Mouse (Mus musculus): ENCODE results near the gene Atg4d. TPM values are rescaled to one million over a fixed set of nuclear protein-coding genes. Genes with fewer than 3 reads are reported as not detected.
"Not testable (repeated sequence)": the region's sequence is repeated elsewhere in the genome, so short reads cannot be mapped to it uniquely, and the experiment has no call there.

Gene Atg4d
- polyA plus RNA-seq, 1 experiment from 2014 or later: 52.3 TPM

DNA sequence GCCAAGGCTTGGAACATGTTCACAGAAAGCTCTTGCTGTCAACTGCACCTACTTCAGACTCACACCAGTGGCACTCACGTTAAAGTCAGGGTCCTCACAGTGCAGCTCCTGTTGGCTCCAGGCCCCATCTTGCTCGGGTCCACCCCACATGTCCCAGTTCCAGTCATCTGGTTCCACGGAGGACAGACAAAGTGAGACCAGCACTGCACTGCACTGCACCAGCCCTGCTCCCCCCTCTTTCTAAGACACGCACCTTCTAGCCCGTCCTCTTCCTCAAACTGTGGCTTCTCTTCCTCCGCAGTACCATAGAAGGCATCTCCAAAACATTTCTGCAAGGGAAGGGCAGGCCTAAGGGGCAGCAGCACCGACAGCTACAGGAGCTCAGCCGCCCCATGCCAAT is 11.2 kb downstream of the Atg4d start:
- no peaks in the 10 kb centered on the region for H3K4me1 ChIP-seq
- WGBS: 88% methylated on average over 8 of the region's 8 CpGs
- no peak overlapping the region for H3K27ac ChIP-seq (replicated peaks)
- peaks cover 96% of the 10 kb centered on the region for H3K36me3 ChIP-seq
- no peak overlapping the region for H3K4me2 ChIP-seq (replicated peaks)
- no peak overlapping the region for H3K9ac ChIP-seq (replicated peaks)
- H3K4me3 ChIP-seq: no peak overlapping the region
- ATAC-seq (ENCODE audit: low FRiP score, low read depth): no peak
- H3K9me3 ChIP-seq: no peaks in the 10 kb centered on the region
- H3K27me3 ChIP-seq: no peaks in the 10 kb centered on the region

DNA sequence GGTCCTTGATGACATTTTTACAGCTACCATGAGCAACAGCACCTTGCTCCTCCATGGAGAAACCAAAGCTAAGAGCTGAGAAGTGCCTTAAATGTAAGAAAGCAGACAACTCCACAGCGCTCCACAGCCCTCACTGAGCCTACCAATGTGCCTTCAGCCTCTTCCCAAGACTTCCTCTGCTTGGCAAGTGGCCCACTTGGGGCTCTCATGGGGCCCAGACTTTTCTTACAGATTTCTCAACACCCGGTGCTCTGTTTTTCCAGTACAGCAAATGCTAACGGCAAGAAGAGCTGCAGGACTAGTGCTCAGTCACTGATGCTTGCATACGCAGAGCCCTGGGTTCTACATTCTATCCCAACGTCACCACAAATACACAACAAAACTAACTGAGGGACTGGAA is 12.7 kb downstream of the Atg4d start:
- H3K27ac ChIP-seq (replicated peaks): no peak overlapping the region
- 98% methylated on average over 5 of the region's 5 CpGs for WGBS
- H3K36me3 ChIP-seq: peaks cover 93% of the 10 kb centered on the region
- H3K4me3 ChIP-seq: no peak overlapping the region
- no peaks in the 10 kb centered on the region for H3K4me1 ChIP-seq
- H3K4me2 ChIP-seq (replicated peaks): no peak overlapping the region
- H3K9ac ChIP-seq (replicated peaks): no peak overlapping the region
- ATAC-seq (ENCODE audit: low FRiP score, low read depth): no peak
- no peaks in the 10 kb centered on the region for H3K27me3 ChIP-seq
- no peaks in the 10 kb centered on the region for H3K9me3 ChIP-seq

DNA sequence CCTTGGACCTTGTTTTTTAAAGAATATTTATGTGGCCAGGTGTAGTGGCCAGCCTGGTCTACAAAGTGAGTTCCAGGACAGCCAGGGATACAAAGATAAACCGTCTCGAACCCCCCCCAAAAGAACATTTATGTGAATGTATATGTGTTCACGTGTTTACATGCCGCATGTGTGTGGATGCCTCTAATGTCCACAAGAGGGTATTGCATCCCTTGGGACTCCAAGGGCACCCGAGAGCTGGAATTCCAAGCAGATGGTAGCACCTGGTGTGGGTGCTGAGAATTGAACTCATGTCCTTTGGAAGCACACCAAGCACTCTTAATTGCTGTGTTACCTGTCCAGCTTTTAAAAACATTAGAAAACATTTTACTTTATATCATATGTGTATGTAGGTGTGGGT is 18.5 kb downstream of the Atg4d start:
- H3K36me3 ChIP-seq: peaks cover 55% of the 10 kb centered on the region
- WGBS: 90% methylated on average over 5 of the region's 5 CpGs
- no peak for ATAC-seq (ENCODE audit: low FRiP score, low read depth)

DNA sequence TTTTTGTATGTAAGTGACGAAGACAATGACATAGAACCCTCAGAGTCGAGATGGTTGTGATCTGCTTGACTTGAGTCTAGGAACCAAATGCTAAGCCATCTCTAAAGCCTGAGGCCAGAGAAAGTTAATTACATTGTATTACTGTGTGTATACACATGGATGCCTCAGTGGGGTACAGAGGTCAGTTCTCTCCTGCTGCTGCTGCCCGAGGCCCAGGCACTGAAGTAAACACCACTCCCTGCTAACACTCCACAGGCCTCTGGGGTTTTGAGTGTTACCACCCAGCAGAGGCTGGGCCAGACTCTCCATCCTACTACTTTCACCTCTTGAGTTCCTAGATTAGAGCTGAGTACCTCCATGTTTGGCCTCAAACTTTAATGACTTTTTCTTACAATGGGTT is 18.9 kb downstream of the Atg4d start:
- Histone ChIP-seq H3K9me3 (no peaks in the 10 kb centered on the region), H3K27me3 (no peaks in the 10 kb centered on the region), H3K36me3 (peaks cover 51% of the 10 kb centered on the region), H3K4me3 (no peak overlapping the region), H3K4me2 (replicated peaks) (no peak overlapping the region), H3K27ac (replicated peaks) (no peak overlapping the region), H3K4me1 (peaks cover 22% of the 10 kb centered on the region), H3K9ac (replicated peaks) (no peak overlapping the region)
- 92% methylated on average over 3 of the region's 3 CpGs for WGBS
- ATAC-seq (ENCODE audit: low FRiP score, low read depth): no peak

More for the DNA sequence above, 18.5 kb downstream of the Atg4d start:
- H3K27me3 ChIP-seq: no peaks in the 10 kb centered on the region
- H3K9me3 ChIP-seq: no peaks in the 10 kb centered on the region
- H3K9ac ChIP-seq (replicated peaks): no peak overlapping the region
- H3K27ac ChIP-seq (replicated peaks): no peak overlapping the region
- H3K4me2 ChIP-seq (replicated peaks): no peak overlapping the region
- H3K4me1 ChIP-seq: peaks cover 18% of the 10 kb centered on the region
- no peak overlapping the region for H3K4me3 ChIP-seq

DNA sequence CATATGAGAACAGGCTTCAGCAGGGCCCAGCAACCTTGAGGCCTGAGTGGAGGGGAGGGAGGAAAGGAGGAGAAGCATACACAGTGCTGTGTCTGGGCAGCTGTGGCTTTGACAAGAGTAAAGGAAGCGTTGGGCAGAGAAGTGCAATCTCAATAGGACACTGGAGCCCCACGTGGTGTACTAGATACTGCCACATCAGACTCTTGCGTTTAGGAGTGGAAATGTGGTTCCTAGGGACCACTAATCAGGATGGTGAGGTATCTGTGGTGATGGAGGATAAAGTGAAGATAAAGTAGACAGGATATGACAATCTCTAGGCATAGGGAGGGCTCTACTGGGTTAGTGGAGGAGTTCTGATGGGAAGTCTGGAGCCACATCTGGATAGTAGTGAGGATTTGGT is 21.7 kb downstream of the Atg4d start:
- 73% methylated on average over 3 of the region's 3 CpGs for WGBS
- no peaks in the 10 kb centered on the region for H3K9me3 ChIP-seq
- H3K27ac ChIP-seq (replicated peaks): no peak overlapping the region
- H3K36me3 ChIP-seq: peaks cover 26% of the 10 kb centered on the region
- H3K4me3 ChIP-seq: peak overlapping the region; percentile 84
- peak overlapping the region; percentile 73; the same call in 1 of the 2 replicates for H3K9ac ChIP-seq (replicated peaks)
- ATAC-seq (ENCODE audit: low FRiP score, low read depth): no peak
- H3K4me2 ChIP-seq (replicated peaks): peak overlapping the region; percentile 70
- no peaks in the 10 kb centered on the region for H3K27me3 ChIP-seq
- peaks cover 34% of the 10 kb centered on the region for H3K4me1 ChIP-seq

DNA sequence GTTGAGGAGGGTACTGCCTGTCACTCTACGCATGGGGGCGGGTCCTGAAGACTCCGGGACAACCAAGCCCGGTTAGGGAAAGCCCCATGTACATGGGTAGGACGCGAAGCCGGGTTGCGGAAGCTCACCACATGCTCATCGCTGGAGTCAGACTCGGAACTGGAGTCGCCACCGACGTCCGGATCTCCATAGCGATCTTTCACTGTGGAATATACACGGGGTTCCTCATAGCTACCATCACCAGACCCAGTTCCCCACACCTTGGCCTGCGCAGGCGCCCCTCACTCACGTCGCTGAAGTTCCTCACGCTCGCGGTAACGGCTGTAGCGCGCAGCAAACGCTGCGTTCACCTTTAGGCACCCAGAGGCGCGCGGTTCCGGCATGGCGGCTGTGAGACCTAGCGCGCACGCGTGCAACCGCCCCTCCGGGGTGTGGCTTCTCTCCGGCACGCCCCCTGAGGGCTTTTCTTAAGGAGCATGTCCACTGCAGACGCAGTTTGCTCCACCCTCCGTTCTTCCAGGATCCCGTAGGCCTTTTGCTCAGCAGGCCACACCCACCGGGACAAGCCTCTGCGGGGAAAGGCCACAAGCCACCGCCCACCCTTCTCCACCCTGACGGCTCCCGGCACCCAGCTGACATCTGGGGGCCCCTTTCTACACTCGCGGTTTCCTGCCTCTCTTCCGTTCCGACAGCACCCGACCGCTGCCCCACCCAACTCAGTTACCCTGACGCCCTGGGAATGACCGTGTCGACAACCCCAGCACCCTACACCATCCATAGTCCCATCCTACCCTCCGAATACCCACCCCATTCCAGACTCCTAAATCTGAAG is 22.7 kb downstream of the Atg4d start, which contains the start of gene Kri1:
TSS of gene Kri1 (minus strand) at position 399 of the 832 bp plus-strand sequence.
- WGBS: 1% methylated on average over 59 of the region's 59 CpGs
- ATAC-seq (ENCODE audit: low FRiP score, low read depth): peak; percentile 69
- Histone ChIP-seq H3K4me3 (peak within 1 kb of the TSS; percentile 84), H3K9ac (replicated peaks) (peak within 1 kb of the TSS; percentile 73), H3K36me3 (peaks cover 18% of the 10 kb centered on the region), H3K27me3 (no peaks in the 10 kb centered on the region), H3K9me3 (no peaks in the 10 kb centered on the region), H3K4me1 (peaks cover 34% of the 10 kb centered on the region), H3K4me2 (replicated peaks) (peak within 1 kb of the TSS; percentile 70), H3K27ac (replicated peaks) (peak within 1 kb of the TSS; percentile 82)

DNA sequence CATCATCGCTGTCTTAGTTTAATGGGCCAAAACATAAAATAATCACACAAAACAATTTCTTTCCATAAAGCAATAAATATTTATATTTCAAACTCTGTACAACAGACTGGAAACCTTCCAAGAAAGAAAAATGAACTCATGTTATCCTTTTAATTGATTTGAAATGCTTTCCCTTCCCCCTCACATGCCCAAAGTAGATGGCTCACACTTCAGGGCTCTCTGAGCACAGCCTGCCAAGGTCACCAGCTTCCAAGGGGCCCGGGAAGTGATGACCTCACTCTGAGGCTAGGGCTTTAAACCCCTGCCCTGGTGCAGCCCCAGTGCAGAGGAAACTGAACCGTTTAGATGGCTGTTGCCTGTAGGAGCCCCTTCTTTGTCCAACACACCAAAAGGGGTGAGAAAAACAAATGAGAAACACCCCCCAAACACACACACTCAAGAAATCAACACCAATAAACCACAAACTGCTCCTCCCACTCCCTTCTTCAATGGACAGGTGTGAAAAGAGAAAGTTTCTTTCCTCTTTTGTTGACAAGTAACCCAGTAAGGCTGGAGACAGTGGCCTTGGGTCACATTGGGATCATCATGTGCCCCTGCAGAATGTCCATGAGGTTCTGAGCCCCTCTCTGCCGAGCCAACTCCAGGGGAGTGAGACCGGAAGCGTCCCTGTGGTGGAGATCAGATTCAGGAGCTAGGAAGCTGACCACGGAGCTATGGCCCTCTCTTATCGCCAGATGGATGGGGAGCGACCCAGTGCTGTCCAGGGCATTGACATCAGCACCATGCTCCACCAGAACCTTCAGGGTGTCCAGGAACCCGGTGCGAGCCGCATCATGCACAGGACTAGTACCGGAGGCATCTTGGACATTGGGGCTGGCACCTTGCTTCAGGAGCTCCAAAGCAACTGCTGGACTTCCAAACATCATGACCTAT is 23.6 kb downstream of the Atg4d start:
- peaks cover 14% of the 10 kb centered on the region for H3K36me3 ChIP-seq
- H3K9ac ChIP-seq (replicated peaks): peak overlapping the region; percentile 73
- no peak for ATAC-seq (ENCODE audit: low FRiP score, low read depth)
- peak overlapping the region; percentile 84 for H3K4me3 ChIP-seq
- H3K27me3 ChIP-seq: no peaks in the 10 kb centered on the region
- H3K4me2 ChIP-seq (replicated peaks): peak overlapping the region; percentile 70
- peak overlapping the region; percentile 82 for H3K27ac ChIP-seq (replicated peaks)
- no peaks in the 10 kb centered on the region for H3K9me3 ChIP-seq
- H3K4me1 ChIP-seq: peaks cover 34% of the 10 kb centered on the region
- 82% methylated on average over 13 of the region's 13 CpGs for WGBS

DNA sequence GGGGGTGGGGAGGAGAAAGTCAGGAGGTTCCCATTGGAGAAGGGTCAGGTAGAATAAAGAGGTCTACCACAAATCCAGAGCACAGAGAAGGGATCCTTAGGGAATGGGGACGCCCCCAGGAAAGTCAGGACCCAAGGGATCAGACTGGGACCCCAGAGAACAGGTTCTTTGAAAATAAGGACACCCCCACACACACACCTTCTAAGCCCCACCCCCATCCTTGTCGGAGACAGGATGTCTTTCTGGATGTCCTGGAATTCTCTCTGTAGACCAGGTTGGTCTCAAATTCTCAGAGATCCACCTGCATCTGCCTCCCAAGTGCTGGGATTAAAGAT is 24.2 kb downstream of the Atg4d start:
- no peak for ATAC-seq (ENCODE audit: low FRiP score, low read depth)
- Histone ChIP-seq H3K27me3 (no peaks in the 10 kb centered on the region), H3K27ac (replicated peaks) (no peak overlapping the region), H3K9me3 (no peaks in the 10 kb centered on the region), H3K4me3 (peak overlapping the region; percentile 84; the same call in 1 of the 2 replicates), H3K4me1 (peaks cover 34% of the 10 kb centered on the region), H3K36me3 (peaks cover 8% of the 10 kb centered on the region; the same call in 1 of the 2 replicates), H3K4me2 (replicated peaks) (peak overlapping the region; percentile 70), H3K9ac (replicated peaks) (no peak overlapping the region)
- WGBS: 89% methylated on average over 2 of the region's 2 CpGs

DNA sequence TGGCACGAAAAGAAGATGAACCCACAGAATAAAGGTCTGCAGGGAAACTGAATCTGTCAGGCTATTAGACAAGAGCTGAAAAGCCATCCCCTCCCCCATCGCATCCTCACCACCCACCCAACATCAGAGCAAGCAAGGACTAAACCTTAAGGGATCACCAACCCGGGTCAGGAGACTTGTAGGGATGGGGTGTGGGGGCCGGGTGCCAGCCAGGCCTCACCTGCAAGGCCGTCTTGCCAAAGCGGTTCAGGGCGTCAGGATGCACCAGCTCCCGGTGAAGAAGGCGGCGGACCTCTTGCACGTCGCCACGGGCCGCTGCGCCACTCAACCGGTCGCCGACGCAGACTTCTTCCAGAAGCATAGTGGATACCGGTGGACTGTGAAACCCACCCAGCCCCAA is 25.5 kb downstream of the Atg4d start:
- Histone ChIP-seq H3K27ac (replicated peaks) (peak overlapping the region; percentile 86), H3K4me3 (peak overlapping the region; percentile 75), H3K4me1 (peaks cover 34% of the 10 kb centered on the region), H3K9ac (replicated peaks) (peak overlapping the region; percentile 81), H3K9me3 (no peaks in the 10 kb centered on the region), H3K4me2 (replicated peaks) (peak overlapping the region; percentile 70), H3K36me3 (no peaks in the 10 kb centered on the region), H3K27me3 (no peaks in the 10 kb centered on the region)
- WGBS: under 1% methylated on average over 20 of the region's 20 CpGs
- no peak for ATAC-seq (ENCODE audit: low FRiP score, low read depth)

DNA sequence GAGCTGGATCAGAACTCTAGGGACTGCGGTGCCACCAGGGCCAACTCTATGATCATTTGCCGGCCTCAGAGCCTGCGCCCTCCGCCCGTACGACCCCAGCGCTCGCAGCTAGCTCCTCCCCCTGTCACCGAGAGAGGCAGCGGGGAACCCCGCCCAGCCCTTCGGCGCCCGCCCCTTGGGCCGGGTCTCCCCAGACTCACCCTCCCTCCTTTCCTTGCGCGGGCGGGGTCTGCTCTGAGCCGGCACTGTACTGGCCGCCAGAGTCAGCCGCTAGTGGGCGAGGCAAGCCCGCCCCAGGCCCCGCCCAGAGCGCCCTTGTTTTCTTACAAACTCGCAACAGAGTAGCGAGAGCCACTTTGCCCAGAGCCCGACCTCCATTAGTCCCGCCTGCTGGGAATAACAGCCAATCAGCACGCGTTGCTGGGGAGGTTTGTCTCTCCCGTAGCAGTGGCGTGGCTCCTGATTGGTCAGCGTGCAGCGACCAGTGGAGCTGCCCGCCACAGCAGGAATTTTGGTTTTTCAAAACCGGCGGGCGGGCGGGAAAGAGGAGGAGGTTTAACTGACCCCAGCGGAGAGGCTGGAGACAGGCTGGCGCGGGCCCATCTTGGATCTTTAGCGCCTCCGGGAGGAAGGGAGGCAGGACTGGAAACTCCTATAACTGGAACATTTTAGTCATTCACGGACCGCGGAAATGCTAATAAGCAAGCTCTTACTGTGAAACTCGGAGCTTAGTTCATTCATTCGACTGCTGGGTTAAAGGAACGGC is 26.1 kb downstream of the Atg4d start, which contains the start of gene Cdkn2d:
TSS of gene Cdkn2d (minus strand) at position 386 of the 766 bp plus-strand sequence.
- under 1% methylated on average over 47 of the region's 51 CpGs for WGBS
- H3K4me1 ChIP-seq: peaks cover 33% of the 10 kb centered on the region
- peak within 1 kb of the TSS; percentile 86 for H3K27ac ChIP-seq (replicated peaks)
- H3K9ac ChIP-seq (replicated peaks): peak within 1 kb of the TSS; percentile 81
- peak within 1 kb of the TSS; percentile 70 for H3K4me2 ChIP-seq (replicated peaks)
- H3K36me3 ChIP-seq: no peaks in the 10 kb centered on the region
- H3K27me3 ChIP-seq: no peaks in the 10 kb centered on the region
- H3K4me3 ChIP-seq: peak within 1 kb of the TSS; percentile 75
- peak; percentile 96 for ATAC-seq (ENCODE audit: low FRiP score, low read depth)
- no peaks in the 10 kb centered on the region for H3K9me3 ChIP-seq

DNA sequence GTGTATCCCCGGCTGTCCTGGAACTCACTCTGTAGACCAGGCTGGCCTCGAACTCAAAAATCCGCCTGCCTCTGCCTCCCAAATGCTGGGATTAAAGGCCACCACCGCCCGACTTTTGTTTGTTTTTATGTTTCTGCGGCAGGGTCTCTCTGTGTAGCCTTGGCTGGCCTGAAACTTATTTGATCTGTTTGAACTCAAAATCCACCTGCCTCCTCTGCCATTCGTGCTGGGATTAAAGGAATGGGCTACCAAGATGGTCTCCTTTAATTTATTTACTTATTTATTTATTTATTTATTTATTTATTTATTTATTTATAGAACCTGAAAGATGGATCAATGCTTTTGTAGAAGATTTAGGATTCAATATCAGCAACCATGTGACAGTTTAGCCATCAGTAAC is 26.8 kb downstream of the Atg4d start:
- peak overlapping the region; percentile 78 for H3K27ac ChIP-seq (replicated peaks)
- ATAC-seq (ENCODE audit: low FRiP score, low read depth); H3K27me3 ChIP-seq; H3K9ac ChIP-seq (replicated peaks); H3K36me3 ChIP-seq; H3K9me3 ChIP-seq: not testable (repeated sequence)
- H3K4me2 ChIP-seq (replicated peaks): peak overlapping the region; percentile 70
- H3K4me3 ChIP-seq: peak overlapping the region; percentile 75
- 18% methylated on average over 7 of the region's 7 CpGs for WGBS
- peaks cover 27% of the 10 kb centered on the region for H3K4me1 ChIP-seq
